Mouse (Mus musculus): ENCODE data around the gene Gm45140.

The Gm45140 gene

DNA sequence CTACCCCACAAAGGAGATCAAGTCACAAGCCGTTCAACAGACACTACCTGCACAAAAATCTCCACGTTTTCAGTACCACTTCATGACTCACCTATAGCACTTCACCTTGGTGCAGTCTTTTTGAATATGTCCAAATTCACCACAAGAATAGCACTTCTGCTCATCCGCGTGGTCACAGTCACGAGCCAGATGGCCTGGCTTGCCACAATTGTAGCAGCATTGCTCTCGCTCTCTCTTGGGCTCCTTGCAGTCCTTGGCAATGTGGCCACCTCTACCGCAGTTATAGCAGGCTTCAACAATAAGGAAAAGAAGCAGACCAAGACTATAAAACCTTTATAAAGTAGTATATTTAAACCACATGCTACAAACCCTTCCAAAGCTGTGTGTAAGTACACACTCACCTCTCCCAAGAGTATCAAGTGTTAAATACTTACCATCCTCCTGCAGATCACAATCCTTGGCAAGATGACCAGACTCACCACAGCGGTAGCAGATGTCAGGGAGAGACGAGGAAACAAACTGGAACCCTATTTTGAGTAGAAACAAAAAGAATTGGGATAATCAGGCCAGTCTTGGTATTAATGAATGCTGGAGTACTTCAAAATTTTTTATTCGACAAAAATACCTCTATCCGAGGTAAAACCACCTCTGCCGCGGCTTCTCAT is 9.6 kb upstream of the Gm45140 start:
- DNase-seq (ENCODE audit: low spot score in 2 of 2): no peak

DNA sequence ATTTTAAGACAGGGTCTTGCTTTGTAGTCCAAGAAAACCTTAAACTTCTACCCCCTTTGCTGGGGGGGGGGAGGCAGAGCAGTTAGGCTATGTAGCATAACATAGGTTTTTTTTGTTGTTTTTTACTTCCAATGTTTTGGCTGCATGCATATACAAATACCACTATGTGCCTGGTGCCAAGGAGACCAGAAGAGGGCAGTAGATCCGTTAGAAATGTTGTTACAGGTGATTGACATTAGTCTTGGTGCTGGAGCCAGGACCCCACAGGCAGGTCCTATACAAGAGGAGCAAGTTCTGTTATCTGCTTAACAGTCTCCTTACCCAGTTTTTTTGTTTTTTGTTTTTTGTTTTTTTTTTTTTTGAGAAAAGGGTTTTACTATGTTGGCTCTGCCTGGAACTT is 6.7 kb upstream of the Gm45140 start:
- no peak for DNase-seq (ENCODE audit: low spot score in 2 of 2)

DNA sequence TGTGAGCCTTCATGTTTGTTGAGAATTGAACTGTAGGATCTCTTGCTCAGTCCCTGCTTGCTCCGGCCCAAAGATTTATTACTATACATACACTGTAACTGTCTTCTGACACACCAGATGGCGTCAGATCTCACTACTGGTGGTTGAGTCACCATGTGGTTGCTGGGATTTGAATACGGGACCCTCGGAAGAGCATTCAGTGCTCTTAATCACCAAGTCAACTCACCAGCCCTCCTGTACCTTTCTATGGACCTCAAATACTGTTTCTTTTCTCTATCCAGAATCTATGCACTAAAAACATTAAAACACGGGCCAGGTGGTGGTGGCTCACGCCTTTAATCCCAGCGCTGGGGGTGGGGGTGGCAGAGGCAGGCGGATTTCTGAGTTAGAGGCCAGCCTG is 6.0 kb upstream of the Gm45140 start:
- DNase-seq (ENCODE audit: low spot score in 2 of 2): no peak

DNA sequence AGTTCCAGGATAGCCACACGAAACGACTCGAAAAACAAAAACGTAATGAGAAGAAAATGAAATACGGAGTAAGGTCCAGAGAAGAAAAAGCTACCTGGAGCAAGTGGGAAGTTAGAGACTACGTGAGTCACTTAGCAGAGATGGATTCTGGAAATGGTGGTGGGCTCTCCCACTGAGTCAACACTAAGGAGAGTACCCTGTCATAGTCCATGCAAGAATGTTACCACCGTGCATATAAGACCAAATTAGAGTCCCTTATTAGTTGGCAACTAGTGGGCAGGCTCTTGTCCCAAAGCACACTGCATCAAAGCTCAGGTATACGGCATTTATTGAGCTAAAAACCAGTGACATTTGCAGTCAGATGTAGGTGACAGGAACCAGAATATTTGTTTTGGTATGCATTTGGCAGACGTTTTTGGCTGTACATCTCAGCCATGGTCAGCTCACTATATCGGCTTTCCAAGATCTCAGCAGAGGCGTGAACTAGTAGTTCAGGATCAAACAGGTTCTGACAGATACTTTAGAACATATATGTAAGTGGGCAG is 4.3 kb upstream of the Gm45140 start:
- DNase-seq (ENCODE audit: low spot score in 2 of 2): no peak

DNA sequence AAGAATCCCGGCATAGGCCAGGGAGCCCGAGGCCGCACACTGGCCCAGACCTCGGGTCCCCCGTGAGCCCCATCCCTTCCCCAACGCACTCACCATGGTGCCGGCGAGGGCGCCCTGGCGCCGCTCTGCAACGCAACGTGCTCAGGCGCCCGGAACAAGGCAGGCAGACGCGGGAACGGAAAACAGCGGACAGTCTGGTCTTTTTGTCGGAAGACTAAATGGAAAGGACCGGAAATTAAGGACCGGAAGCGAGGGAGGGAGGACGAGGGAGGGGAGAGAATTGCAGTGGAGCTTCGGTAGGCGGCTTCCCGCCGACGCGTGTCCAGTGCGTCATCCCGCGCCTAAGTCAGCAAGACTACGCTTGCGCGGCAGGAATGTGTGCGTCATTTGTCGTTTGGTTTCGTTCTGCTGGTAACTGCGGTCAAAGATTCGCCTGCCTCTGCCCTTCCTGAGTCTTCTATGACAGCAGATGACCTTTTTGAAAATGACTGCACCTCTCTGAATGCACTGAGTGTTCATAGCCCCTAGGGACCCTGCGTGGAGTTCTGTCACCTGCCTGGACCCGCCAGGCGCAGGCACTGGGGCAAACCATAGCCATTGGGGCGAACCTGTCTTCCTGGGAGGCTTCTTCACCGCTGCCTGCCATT is 3.1 kb upstream of the Gm45140 start, which contains the start of gene Isy1:
Gene Isy1, minus strand, starts transcription at position 248 of the 647 bp plus-strand sequence.
- DNase-seq (ENCODE audit: low spot score in 2 of 2): peak; percentile 76 to 86

DNA sequence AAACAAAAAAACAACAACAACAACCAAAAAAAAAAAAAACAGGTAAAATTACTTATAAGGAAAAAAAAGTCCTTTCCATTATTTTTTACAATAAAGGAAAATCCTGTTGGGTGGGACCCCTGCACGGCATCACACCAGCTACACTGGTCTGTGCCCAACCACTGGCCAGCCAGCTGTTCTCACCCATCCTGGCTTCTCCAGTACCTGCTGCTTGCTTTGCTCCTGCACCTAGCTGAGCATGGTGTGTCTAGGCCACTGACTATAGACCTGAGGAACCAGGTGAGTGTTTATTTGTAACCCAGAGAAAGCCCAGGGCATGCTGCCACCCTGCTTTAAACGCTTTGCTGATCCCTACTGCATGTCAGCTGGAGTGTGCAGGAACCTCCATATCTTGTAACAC is 15.2 kb downstream of the Gm45140 start:
- no peak for DNase-seq (ENCODE audit: low spot score in 2 of 2)

DNA sequence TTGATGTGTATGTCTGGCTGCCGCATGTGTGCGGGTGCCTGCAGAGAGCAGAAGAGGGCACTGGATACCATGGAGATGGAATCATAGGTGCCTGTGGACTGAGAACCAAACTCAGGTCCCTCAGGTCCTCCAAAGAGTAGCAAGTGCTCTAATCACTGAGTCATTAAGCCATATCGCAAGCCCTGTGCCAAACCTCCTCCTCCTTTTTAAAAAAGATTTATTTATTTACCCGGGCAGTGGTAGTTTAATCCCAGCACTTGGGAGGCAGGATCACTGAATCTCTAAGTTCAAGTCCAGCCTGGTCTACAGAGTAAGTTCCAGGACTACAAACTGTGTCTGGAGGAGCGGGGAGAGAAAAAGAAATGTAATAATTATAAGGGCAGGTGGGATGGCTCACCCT is 21.1 kb downstream of the Gm45140 start:
- no peak for DNase-seq (ENCODE audit: low spot score in 2 of 2)

DNA sequence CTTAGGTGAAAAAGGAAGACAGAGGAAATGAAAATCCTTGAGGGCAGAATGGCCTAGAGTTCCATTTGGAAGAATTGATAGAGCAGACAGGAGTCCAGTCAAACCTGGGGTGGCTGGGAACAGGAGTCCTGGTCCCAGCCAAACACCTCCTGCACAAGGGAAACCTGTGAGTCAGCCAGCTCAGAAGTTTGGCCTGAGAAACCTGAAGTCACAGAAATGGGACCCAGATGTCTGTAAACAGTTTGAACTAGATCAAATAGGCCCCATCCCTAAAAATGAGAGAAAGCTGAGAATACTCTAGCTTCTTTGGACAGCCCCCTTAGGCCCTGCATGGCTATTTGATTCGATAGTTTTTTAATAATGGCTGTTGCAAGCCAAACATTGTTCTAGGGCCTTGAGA is 22.9 kb downstream of the Gm45140 start:
- no peak for DNase-seq (ENCODE audit: low spot score in 2 of 2)

DNA sequence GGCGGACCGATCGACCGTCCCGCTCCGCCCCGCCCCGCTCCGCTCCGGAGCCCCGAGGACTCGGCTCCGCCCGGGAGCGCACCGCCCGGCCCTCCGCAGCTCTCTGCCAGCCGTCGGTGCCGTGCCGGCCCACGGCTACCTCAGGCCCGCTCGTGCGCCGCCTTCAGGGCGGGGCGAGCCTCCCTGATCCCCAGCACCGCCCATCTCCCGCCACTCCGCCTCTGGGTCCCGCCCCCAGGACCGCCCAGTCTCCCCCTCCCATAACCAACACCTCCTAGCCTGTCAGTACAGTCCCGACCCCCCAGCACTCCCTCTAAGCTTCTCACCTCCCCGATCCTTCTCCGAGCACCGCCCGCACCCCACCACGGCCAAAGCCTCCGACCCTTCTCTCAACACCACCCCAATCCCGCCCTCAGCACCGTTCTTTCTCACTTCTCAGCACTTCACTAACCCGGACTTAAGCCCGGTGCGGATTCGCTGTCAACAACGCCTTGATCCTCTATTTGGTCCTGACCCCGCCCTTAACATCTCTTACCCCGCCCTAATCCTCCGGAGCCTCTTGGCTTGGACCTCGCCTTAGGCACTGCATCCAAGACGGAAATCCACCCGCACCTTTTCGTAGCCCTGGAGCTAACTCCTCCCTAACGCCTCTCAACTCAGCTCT is 23.8 kb downstream of the Gm45140 start, which contains the start of gene Rab43:
Gene Rab43, minus strand, starts transcription at position 490 of the 664 bp plus-strand sequence.
- peak; percentile 92 to 93 for DNase-seq (ENCODE audit: low spot score in 2 of 2)

DNA sequence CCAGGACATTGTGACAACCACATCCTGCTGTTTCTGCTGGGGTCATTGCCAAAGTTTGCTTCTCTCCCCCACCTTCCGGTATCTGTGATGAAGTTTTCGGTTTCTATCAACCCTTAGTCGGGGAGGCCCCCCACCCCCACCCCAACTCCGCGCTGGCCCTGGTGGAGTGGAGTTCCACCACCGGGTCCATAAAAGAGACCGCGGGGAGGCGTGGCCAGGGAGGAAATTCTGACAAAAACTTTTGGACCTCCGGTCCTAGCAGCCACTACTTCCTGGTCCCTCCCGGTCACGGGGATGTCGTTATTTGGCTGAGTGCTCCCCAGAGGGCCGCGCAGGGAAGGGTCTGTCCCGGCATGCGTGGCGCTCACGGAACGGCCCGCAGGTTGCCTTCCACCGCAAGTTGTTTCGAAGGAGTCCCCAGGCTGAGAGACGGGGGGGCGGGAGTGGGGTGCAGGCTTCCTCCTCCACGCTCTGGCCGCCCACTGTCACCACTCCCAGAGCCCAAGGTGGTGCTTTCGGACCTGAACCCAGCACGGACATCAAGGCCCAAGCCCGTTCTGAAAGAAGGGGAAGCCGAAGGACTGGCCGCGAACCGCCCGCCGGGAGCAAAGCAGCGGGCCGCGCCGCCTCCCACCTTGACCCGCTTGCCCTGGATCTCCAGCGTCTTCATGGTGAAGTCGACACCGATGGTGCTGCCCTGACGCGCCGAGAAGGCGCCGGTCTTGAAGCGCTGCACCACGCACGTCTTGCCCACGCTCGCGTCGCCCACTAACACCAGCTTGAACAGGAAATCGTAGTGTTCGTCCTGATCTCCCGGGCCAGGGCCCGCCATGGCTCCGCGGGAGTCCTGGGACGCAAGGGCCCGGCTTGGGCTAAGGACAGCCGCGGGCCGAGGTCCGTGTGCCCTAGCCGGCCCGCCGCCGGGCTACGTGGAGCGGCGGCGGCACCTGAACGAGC is 24.6 kb downstream of the Gm45140 start:
- DNase-seq (ENCODE audit: low spot score in 2 of 2): peak; percentile 47 to 60

DNA sequence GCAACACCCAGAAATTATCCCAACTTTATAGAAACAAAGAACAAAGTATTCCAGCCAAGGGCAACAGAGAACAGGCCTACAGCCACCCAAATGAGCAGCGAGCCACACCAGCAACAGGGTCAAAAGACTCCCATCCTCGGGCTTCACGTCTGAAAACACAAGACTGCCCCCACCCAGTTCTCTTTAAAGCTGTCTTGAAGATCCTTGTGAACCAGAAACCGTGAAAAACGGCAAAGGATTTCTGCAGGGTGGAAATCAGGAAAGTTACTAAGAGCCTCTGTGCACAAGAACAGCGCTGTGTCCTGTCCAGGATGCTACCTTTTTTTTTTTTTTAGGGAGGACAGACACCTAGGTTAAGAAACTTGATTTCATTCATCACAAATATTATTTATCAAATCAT is 25.3 kb downstream of the Gm45140 start:
- DNase-seq (ENCODE audit: low spot score in 2 of 2): no peak

DNA sequence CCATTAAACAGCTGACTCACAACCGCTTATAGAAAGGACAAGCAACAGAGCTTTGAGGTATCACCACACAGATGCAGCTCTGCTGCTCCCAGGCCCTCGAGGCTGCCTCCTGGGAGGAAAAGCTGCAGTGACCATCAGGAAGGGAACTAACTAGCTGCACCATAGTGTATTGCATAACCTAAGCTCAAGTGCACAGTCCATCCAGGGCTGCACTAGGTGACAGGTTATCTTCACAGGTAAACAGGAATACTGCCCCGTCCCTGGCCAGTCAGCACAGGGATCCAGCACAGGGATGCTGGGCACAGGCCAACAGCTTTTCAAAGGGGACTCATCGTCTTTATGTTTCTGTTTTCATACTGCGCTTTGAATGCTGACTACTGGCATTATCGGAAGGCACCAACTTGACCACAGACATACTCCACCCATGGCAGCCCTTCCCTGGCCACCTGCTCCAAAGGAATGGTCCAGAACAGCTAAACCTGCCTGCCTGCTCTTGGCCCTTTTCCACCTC is 25.9 kb downstream of the Gm45140 start:
- DNase-seq (ENCODE audit: low spot score in 2 of 2): no peak

DNA sequence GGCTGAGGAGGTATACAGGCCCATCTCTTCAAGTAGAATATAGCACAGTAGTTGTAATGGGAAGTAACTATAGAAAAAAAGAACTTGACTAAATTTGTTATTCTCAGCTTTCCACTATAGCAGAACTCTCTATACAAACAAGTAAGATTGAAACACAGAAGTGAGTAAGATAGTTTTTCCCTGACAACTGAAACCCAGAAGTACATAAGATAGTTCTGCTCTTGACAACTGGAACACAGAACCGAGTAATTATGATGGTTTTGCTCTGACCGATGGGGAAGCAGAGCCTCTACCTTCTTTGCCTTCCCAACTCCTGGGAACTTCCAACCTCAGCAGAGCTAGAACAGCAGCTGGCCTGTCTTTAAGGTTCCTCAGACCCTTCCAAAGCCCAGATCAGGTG is 26.5 kb downstream of the Gm45140 start:
- DNase-seq (ENCODE audit: low spot score in 2 of 2): no peak

DNA sequence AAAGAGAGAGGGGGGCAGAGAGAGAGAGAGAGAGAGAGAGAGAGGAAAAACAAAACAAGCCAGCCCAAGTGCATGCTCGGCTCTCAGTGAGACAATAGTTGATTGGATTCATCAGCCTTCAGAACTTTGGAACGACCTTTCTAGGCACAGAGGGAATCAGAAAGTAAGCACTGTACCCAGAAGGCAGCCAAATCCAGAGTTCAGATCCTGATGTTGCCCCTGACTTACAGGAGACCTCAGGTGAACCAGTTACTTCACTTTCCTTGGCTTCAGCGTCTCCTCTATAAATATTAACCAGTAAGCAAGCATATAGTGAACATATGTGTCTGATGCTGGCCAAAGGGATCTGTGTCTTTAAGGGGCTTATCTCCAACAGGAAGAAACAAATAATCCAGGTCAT is 27.1 kb downstream of the Gm45140 start:
- no peak for DNase-seq (ENCODE audit: low spot score in 2 of 2)

DNA sequence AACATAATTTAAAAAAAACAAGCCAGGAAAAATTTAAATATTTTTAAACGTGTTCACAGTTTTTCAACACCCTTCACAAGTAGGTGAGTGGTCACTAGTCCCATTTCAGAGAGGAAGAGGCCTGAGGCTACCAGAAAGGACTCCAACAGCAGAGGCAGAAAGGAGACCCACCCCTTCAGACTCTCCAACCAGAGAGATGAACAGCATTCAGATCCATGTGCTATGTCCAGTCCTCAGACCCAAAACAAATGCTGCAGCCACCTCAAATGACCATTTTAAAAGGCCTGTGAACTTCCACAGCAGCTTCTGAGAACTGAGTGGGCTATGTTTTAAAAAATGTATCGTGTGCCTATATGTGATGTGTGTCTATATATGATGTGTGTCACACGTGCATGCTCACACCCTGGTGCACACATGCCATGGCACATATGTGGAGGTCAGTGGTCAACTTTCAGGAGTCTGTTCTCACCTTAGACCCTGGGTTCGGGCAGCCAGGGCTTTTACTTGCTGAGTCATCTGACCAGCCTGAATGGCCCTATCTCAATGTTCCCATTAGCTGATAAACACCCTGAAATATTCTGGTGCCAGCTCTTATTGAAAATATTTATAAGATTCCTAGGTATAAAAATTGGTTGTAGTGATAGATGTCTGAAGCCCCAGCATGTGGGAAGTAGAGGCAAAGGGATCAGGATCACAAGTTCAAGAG is 27.7 kb downstream of the Gm45140 start:
- DNase-seq (ENCODE audit: low spot score in 2 of 2): no peak

DNA sequence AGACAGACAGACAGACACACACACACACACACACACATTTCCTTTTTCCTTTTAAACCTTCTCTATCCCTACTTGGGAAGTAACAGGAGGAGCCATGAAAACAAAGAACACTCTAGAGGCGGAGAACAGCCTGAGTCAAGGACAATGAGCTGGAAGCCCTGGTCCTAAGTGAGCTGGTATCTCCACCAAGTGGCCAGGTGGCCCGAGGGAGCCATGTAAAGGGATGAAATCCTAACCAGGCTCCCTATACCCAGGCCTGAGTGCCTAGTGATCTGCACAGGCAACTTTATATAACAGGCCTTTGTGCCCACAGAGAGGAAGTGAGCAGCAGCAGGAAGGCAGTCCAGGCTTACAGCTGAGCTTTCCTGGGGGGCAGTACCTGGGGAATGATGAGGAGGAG is 28.7 kb downstream of the Gm45140 start:
- no peak for DNase-seq (ENCODE audit: low spot score in 2 of 2)

DNA sequence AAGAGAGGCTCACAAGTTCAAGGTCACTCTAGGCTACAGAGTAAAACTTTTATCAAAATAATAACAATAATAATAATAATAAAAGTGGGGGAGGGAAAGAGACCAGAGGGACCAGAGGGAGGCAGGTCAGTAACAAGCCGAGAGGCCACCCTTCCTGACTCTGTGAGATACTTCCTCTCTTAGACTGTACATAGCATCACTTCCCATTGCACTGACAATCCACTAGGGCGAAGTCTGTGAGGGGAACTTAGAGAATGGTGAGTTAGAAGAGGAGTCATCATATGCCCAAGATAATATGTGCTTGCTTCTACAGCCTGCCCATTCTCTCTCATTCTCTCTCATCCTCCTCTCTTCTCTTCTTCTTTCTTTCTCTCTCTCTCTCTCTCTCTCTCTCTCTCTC is 29.6 kb downstream of the Gm45140 start:
- no peak for DNase-seq (ENCODE audit: low spot score in 2 of 2)

DNA sequence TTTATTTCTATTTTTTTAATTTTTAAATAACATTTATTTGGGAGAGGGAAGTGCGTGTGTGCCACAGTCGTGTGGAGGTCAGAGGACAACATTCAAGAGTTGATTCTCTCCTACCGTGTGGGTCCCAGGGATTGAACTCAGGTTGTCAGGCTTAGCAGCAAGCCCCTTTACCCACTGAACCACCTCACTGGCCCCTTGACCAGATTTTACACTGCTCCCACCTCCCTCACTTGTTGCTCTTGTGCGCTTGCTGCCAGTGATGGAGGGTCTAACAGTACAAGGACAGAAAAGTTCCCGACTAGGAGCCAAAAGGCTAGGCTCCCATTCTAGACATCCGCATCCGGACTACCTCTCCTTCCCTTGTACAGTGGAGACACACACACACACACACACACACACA is 30.1 kb downstream of the Gm45140 start:
- DNase-seq (ENCODE audit: low spot score in 2 of 2): no peak

DNA sequence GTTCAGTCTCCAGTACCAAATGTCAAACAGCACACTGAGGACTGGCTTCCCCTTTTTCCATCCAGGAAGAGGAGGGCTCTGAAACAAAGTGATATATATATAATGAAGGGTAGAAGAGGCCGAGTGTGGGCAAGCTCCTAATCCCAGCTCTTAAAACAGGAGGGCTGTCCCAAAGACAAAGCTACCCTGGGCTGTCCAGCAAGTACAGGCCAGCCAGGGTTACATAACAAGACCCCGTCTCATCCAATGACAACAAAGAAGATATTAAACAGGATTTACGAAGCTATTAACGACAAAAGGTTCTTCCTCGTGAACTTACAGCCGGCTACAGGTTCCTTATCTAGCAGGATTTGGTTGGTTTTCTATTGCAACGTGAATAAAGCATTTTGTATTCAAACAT is 30.7 kb downstream of the Gm45140 start:
- DNase-seq (ENCODE audit: low spot score in 2 of 2): no peak

DNA sequence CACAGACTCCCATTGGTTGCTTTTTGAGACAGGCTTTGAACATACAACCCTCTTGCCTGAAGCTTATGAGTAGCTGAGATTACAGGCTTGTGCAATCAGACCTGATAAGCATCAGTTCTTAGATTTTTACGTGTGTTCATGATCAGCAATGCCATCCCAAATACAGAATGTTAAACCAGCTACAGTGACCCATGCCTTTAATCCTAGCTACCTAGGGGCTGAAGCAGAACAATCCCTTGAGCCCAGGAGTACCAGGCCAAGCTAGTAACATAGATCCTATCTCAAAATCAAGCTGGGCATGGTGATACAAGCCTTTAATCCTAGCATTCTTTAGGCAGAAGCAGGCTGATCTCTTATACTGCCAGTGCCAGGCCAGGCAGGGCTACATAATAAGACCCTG is 31.6 kb downstream of the Gm45140 start:
- no peak for DNase-seq (ENCODE audit: low spot score in 2 of 2)

DNA sequence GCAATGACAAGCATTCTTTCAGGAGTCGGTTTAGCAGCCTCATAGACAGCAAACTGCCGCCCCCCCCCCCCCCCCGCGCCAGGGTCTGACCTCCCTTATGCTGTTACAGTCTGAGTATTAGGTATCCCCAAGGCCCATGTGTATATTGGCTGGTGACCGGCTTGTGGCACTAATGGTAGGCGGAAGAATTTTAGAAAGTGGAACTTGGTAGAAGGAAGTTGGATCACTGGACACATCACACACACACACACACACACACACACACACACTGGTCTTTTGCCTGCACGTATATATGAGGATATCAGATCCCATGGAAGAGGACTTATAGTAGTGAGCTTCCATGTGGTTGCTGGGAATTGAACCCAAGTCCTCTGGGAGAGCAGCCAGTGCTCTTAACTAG is 33.1 kb downstream of the Gm45140 start:
- no peak for DNase-seq (ENCODE audit: low spot score in 2 of 2)
